Mouse (Mus musculus) embryonic fibroblast, embryonic 13.5 days (primary cell): ENCODE data around the gene Med12l. TPM values are rescaled to one million over a fixed set of nuclear protein-coding genes. Genes with fewer than 3 reads are reported as not detected.
"Not testable (repeated sequence)": the region's sequence is repeated elsewhere in the genome, so short reads cannot be mapped to it uniquely, and the experiment has no call there.

Experiments
- H3K27ac ChIP-seq: 2 replicates; pipeline ENCODE4 v1.5.1; 2012; ENCODE audit warnings: low read length, control low read depth, inconsistent platforms; ENCODE audit not compliant: insufficient read depth
- H3K4me1 ChIP-seq: 2 replicates; pipeline ENCODE4 v1.6.1; 2011; ENCODE audit warnings: low read length; ENCODE audit not compliant: control insufficient read depth, insufficient read depth
- H3K4me3 ChIP-seq: 2 replicates; pipeline ENCODE4 v1.5.1; 2011; ENCODE audit warnings: mild to moderate bottlenecking, control low read depth, low read length; ENCODE audit not compliant: insufficient read depth
- CTCF ChIP-seq: IDR thresholded peaks from 2 replicates; pipeline ENCODE4 v1.5.1; 2011; ENCODE audit warnings: mild to moderate bottlenecking, control low read depth, low read length, moderate library complexity, borderline replicate concordance; ENCODE audit not compliant: insufficient read depth
- POLR2A ChIP-seq: IDR thresholded peaks from 2 replicates; pipeline ENCODE4 v1.6.1; 2011; ENCODE audit warnings: low read depth, mild to moderate bottlenecking, control low read depth, low read length, moderate library complexity
- polyA plus RNA-seq: library from polyadenylated mRNA; stranded (reverse); fragments of >200 nt; gene quantifications from 2 replicates; pipeline ENCODE4 v1.2.4, GENCODE M21; 2011; ENCODE audit warnings: low read depth; ENCODE audit not compliant: missing spikeins, insufficient read length

Gene Med12l
- polyA plus RNA-seq, 1 experiment, result 0.97 TPM

GRCm38 (mm10) chr3:59092702-59093101 lies 87.1 kb downstream of the Med12l start:
- Histone ChIP-seq H3K27ac (no peak overlapping the region), H3K4me3 (no peak overlapping the region)
- TF ChIP-seq CTCF (no peak), POLR2A (no peak)

GRCm38 (mm10) chr3:59097421-59097820 lies 91.8 kb downstream of the Med12l start:
- H3K4me1 ChIP-seq, result no peaks in the 10 kb centered on the region
- no peak overlapping the region for H3K4me3 ChIP-seq
- H3K27ac ChIP-seq, result no peak overlapping the region
- TF ChIP-seq CTCF, result no peak
- TF ChIP-seq POLR2A, result no peak

More at GRCm38 (mm10) chr3:59092702-59093101, 87.1 kb downstream of the Med12l start:
- no peaks in the 10 kb centered on the region for H3K4me1 ChIP-seq

DNA sequence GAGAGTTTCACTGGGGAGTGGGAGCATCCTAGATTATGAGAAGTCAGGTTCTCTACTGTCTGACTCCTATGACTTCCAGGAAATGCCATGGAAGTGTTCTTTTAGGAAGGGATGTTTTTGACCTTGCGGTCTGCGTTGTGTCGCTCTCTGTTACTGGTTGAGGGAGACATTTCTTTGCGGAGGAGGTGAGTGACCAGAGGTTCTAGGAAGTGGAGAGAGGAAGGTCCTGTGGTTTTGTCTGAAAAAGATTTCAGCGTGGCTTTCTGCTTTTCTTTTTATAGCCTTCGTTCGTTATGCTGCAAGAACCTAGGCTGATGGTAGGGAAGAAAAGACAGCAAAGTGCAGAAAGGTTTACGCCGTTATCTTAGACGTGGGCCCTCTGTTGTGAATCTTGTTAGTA lies 92.9 kb downstream of the Med12l start:
- Histone ChIP-seq H3K4me3 (no peak overlapping the region), H3K4me1 (no peaks in the 10 kb centered on the region), H3K27ac (no peak overlapping the region)
- no peak for TF ChIP-seq POLR2A
- no peak for TF ChIP-seq CTCF

DNA sequence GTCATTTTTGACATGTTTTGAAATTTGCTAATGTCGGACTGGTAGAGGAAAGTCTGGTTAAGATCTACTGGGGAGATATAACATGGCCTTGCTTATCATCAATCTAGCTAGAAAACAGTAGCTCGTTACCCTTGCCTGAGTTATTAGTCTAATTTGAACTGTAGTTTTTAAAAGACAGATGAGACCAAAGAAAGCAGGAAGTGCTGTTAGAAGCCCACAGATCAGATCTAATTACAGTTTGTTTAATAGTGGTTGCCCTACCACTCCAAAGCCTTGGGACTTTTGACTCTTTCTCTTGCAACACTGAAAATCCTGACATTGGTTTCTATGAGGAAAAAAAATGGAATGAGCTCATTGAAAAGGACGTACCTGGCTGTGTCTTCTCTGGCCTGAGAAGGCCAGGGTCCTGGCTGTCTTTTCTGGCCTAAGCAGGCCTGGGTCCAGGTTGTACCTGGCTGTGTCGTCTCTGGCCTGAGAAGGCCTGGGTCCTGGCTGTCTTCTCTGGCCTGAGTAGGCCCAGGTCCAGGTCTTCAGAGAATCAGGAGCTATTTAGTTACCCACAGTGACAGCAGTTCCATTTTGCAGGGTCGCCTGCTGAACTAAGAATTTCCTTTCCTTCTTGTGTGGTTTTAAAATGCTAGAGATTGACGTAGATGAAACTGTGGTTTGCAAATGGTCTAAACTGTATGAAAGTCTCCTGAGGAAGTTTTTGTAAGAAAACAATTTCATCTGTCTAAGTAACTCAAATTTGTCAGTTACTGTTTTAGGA lies 95.8 kb downstream of the Med12l start, which contains the start of gene Gpr171:
Gene Gpr171, minus strand, starts transcription at position 604 of the 769 bp plus-strand sequence.
- Histone ChIP-seq H3K4me1 (no peaks in the 10 kb centered on the region), H3K27ac (no peak within 1 kb of the TSS), H3K4me3 (no peak within 1 kb of the TSS)
- TF ChIP-seq POLR2A (no peak), CTCF (no peak)

DNA sequence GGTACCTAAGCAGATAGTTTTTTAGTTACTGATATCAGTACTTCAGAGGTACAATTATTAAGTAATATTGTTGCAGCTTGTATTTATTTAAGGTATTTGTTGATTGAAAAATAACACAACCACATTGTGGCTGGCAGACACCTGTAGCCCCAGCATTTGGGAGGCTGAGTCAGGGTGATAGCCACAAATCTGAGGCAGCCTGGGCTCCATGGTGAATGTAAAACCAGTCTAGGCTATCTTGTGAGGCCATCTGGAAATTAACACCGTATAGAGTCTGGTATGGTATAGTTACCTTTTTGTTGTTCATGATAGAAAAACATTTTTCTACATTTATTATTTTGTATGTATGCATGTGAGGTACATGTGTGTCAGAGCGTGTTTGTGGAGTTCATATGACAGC lies 96.5 kb downstream of the Med12l start:
- no peak for TF ChIP-seq POLR2A
- no peak for TF ChIP-seq CTCF
- Histone ChIP-seq H3K27ac (no peak overlapping the region), H3K4me1 (no peaks in the 10 kb centered on the region), H3K4me3 (no peak overlapping the region)

DNA sequence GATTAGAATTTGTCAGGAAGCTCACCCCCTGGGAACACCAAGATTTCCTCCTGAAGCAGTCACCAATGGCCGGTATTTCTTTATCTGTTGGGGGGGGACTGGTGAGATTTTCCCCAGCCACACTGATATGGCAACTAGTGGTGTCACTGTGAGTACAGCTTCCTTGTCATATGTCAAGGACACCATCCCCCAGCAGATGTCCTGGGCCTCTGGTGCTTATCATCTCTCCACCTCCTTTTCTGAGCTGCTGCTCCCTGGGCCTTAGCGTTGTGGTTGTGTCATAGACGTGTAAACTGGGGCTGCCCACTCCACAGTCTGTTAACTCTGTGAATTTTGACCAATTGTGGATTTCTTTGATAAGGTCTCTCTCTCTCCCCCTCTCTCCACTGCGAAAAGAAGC lies 98.8 kb downstream of the Med12l start:
- no peaks in the 10 kb centered on the region for H3K4me1 ChIP-seq
- no peak overlapping the region for H3K4me3 ChIP-seq
- TF ChIP-seq CTCF (no peak), POLR2A (no peak)
- H3K27ac ChIP-seq, result no peak overlapping the region

DNA sequence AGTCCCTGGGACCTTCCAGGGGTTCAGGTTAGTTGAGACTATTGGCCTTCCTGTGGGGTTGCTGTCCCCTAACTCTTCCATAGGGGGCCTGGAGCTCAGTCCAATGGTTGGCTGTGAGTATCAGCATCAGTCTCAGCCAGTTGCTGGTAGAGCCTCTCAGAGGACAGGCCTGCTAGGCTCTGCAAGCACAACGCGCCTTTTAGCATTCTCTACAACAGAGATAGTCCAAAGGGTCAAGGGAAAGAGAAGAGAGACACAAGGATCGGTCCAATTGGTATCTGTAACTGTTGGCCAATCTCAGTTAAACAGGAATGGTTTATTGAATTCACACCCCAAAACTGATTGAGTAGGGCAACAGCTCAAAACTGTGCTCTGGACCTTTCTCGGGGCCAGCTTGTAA lies 101.8 kb downstream of the Med12l start:
- Histone ChIP-seq H3K4me1 (no peaks in the 10 kb centered on the region), H3K4me3 (no peak overlapping the region), H3K27ac (no peak overlapping the region)
- TF ChIP-seq CTCF, result no peak

DNA sequence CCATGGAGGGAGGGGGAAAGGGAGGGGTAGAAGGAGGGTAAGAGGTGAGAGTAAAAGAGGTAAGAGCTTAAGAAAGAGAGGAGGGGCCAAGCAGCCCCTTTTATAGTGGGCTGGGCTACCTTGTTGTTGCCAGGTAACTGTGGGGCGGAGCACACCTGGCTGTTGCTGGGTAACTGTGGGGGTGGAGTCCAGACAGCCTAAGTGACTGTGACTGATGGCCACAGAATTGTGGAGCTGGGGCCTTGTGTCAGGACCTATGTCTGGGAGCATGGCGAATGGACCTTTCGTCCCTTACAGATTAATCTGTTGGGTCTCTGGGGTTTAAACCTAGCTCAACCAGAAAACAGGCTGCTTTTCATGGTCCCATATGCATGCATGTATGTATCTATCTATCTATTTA lies 104.2 kb downstream of the Med12l start:
- not testable (repeated sequence) for H3K4me3 ChIP-seq, H3K27ac ChIP-seq, H3K4me1 ChIP-seq

DNA sequence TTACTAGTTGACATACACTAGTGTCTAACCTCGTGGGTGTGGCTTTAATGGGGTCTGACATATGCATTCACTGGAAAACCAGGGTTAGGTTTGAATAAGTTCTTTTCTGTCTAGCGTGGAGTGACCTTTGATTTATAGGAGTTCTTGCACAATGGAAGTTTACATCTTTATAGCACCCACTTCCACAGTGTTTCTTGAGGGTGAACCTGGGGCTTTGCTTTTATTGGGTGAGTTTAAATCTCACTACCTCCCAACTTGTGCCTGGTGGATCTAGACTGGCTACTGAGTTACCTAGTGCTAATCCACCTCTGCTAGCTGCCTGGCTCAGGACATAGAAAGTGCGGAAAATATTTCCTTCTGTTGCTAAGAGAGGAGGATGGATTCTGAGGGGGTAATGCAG lies 106.3 kb downstream of the Med12l start:
- TF ChIP-seq POLR2A (no peak), CTCF (no peak)
- no peak overlapping the region for H3K4me3 ChIP-seq
- H3K4me1 ChIP-seq, result no peaks in the 10 kb centered on the region
- H3K27ac ChIP-seq, result no peak overlapping the region

- H3K4me3 ChIP-seq, H3K4me1 ChIP-seq, H3K27ac ChIP-seq: not testable (repeated sequence)
Measured at GRCm38 (mm10) chr3:59113291-59113690, 107.7 kb downstream of the Med12l start.

- Histone ChIP-seq H3K4me3 (no peak overlapping the region), H3K27ac (no peak overlapping the region)
- TF ChIP-seq CTCF (no peak), POLR2A (no peak)
Measured at GRCm38 (mm10) chr3:59113973-59114517, 108.4 kb downstream of the Med12l start.

More at GRCm38 (mm10) chr3:59113973-59114517, 108.4 kb downstream of the Med12l start:
- 0 out of 2 replicates have a peak, but pooled peaks cover 3% of the 10 kb centered on the region for H3K4me1 ChIP-seq
